Mouse (Mus musculus): ENCODE measurements at regions not wholly inside any gene's neighbourhood (a gene's known extent, or its start where the extent isn't known, plus 50 kb on each side); places are given as distances from the start of the nearest gene placed in this dataset.

GRCm38 (mm10) chr10:37380024-37380423 is 241.3 kb upstream of the Marcks start:
- DNase-seq (ENCODE audit: low read depth, low spot score), result no peak

GRCm38 (mm10) chr10:37378002-37378702 is 239.4 kb upstream of the Marcks start:
- DNase-seq (ENCODE audit: low read depth, low spot score), result no peak

- DNase-seq (ENCODE audit: low read depth, low spot score), result no peak
Observed at GRCm38 (mm10) chr10:37377258-37378001, 238.7 kb upstream of the Marcks start.

- no peak for DNase-seq (ENCODE audit: low read depth, low spot score)
Observed at GRCm38 (mm10) chr10:37376172-37376571, 237.5 kb upstream of the Marcks start.

DNA sequence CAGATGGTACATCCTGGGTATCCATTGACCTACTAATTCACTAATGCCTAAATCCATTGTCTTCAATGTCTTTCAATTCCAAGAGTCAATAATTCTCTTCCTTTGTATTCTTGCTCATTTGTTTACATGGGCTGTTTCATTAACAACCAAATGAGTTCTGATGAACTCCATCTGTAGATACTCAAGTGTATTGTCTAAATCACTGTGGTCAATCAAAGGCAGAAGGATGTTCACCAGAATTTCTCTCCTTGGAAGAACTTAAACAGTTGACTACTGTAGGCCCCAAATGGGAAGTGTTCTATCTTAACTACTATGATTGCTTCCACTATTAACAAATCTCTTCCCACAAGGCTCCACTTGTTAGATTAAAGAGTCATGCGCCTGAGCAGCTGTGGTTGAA is 236.9 kb upstream of the Marcks start:
- no peak for DNase-seq (ENCODE audit: low read depth, low spot score)

- DNase-seq (ENCODE audit: low read depth, low spot score), result no peak
Observed at GRCm38 (mm10) chr10:37368997-37369679, 230.4 kb upstream of the Marcks start.

DNA sequence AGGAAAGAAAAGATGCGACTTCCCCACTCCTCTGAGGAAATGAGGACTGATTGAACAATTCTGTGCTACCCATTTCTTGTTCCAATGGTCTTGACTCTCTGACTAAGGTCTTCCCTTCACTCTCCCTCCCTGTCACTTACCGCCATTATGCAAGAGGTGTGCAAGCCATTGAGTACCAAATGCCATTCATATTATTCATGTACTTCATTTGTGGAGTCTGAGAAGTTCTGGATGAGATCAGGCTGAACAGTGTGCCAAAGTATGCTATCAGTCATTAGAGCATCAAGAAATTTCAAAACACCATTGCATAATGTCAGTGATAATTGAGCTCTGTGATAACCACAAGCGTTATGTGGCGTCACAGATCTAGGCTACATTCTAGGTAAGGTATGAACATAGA is 229.1 kb upstream of the Marcks start:
- DNase-seq (ENCODE audit: low read depth, low spot score), result no peak

- DNase-seq (ENCODE audit: low read depth, low spot score), result no peak
Observed at GRCm38 (mm10) chr10:37364506-37364905, 225.8 kb upstream of the Marcks start.

DNA sequence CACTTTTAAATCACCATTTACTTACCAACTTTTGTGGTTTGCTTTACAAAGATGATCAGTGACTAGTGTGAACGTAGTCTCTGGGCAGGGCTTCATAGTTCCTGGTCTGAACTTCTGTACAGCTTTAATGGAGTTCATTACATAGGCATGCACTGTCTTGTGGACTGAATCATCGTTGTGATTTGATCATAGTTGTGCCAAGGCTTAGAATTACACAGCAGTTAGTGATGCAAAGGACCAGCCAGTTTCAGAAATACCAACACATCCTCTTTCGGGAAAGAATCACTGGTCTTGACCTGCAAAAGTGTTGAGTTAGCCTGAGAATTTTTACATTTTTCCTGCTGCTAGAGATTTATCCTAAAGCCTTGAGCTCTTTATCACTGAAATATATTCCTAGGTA is 222.3 kb upstream of the Marcks start:
- DNase-seq (ENCODE audit: low read depth, low spot score), result no peak

GRCm38 (mm10) chr10:37358900-37359299 is 220.2 kb upstream of the Marcks start:
- DNase-seq (ENCODE audit: low read depth, low spot score), result no peak

GRCm38 (mm10) chr10:37358334-37358733 is 219.6 kb upstream of the Marcks start:
- no peak for DNase-seq (ENCODE audit: low read depth, low spot score)

DNA sequence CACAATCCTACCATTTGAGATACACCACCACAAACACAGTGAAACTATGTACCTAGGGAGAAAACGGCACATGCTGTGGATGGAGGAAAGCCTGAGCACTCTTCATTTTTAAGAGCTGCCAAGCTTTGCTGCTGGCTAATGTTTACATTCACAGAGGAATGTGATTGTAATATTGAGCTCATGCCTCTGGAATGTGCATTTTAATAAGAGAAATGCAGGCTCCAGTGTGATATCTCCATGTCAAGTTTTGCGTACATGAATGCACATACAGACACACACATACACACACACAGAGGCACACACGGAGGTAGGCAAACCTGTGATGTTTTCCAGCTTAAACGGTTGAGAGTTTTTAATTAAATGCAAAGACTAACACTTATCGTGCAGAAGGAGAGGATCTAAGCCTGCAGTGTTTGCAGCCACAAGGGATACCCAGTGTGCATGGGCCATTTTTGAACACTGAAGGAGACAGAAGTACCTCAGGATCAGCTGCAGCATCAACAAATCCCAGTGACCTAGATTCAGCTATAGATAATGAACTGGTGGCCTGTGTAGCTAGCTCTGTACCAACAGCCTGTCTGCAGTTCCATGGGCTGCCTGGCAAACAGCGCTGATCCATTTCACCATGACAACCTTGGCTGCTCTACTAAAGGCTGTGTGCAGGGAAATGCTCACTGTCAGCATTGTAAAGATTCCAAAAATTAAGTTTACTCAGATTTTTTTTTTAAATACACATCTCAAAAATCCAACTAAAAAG is 218.8 kb upstream of the Marcks start:
- peak; percentile 18 for DNase-seq (ENCODE audit: low read depth, low spot score)

GRCm38 (mm10) chr10:37349261-37349660 is 210.5 kb upstream of the Marcks start:
- no peak for DNase-seq (ENCODE audit: low read depth, low spot score)

GRCm38 (mm10) chr10:37348416-37348815 is 209.7 kb upstream of the Marcks start:
- no peak for DNase-seq (ENCODE audit: low read depth, low spot score)

- no peak for DNase-seq (ENCODE audit: low read depth, low spot score)
Observed at GRCm38 (mm10) chr10:37347661-37348060, 208.9 kb upstream of the Marcks start.

DNA sequence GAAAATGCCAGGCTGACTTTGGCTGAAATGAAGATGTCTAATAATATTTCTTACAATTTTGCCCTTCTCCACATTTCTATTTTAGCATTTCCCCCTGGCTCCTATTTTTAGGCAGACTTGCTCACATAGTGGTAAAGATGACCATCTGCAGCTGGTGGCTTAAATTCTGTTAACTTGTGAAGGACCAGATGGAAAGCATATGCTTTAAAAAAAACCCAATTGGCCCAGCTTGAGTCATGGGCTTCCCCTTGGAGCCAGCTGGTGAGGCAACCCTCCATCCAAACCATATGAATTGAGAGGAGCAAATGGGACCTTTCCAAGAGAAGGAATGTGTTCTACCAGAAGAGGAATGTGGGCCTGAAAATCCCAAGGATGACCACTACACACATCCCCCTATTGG is 204.0 kb upstream of the Marcks start:
- no peak for DNase-seq (ENCODE audit: low read depth, low spot score)

DNA sequence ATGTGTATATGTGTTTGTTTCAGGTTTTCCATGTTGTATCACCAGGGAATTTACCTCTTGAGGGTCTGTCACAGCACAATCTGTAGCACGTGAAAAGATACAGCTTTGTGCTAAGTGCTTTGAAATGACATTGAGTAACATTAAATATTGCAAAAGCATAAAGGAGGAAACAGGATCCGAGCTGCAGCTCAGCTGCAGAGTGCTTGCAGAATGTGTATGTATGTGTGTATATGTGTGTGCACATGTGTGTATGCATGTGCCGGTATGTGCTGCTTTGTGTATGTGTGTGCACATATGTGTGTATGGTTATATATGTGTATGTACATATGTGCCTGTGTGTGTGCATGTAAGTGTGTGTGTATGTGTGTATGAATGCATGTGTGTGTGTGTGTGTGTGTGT is 200.9 kb upstream of the Marcks start:
- no peak for DNase-seq (ENCODE audit: low read depth, low spot score)

GRCm38 (mm10) chr10:37338073-37338912 is 199.6 kb upstream of the Marcks start:
- DNase-seq (ENCODE audit: low read depth, low spot score), result no peak

DNA sequence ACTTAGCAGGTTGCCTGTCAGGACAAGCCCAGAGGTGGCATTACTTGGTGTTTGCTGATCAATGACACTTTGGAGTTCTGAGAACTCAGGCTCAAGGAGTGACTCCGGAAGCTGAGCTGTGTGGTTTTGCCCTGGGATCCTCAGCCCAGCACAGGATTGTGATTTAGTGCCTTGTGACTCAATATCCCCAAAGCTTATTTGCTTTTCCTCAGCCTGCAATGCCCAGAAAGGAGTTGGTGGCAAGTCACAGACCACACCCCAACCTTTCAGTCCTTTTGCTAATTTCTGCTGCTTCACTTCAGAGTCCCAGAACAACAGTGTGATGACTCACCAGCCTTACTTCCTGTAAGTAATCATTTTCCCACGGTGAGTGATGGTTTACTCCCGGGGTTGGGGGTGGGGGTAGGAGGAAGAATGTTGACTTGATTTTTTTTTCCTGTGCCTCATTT is 198.5 kb upstream of the Marcks start:
- DNase-seq (ENCODE audit: low read depth, low spot score), result no peak

- no peak for DNase-seq (ENCODE audit: low read depth, low spot score)
Observed at GRCm38 (mm10) chr10:37335148-37335547, 196.4 kb upstream of the Marcks start.

DNA sequence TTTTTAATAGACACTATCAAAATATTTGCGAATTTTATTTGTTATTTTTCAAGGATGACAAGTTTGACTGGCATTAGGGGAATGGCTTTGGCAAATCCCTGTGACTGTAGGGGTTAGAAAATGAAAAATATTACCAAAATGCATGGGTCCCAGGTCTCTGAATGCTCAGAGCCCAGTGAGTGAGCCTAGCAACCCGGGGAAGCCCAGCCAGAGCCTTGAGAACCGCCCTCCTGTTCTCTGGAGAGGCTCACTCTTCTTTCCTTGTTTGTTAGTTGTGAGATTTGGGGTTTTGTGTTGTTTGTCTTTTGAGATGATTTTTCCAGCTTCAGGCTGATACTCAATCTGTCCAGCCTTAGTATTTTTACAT is 187.4 kb upstream of the Marcks start:
- DNase-seq (ENCODE audit: low read depth, low spot score), result no peak
